Mouse (Mus musculus): Measurements from ENCODE around the gene Sectm1a.
"Not testable (repeated sequence)": the region's sequence is repeated elsewhere in the genome, so short reads cannot be mapped to it uniquely, and the experiment has no call there.

Gene Sectm1a

DNA sequence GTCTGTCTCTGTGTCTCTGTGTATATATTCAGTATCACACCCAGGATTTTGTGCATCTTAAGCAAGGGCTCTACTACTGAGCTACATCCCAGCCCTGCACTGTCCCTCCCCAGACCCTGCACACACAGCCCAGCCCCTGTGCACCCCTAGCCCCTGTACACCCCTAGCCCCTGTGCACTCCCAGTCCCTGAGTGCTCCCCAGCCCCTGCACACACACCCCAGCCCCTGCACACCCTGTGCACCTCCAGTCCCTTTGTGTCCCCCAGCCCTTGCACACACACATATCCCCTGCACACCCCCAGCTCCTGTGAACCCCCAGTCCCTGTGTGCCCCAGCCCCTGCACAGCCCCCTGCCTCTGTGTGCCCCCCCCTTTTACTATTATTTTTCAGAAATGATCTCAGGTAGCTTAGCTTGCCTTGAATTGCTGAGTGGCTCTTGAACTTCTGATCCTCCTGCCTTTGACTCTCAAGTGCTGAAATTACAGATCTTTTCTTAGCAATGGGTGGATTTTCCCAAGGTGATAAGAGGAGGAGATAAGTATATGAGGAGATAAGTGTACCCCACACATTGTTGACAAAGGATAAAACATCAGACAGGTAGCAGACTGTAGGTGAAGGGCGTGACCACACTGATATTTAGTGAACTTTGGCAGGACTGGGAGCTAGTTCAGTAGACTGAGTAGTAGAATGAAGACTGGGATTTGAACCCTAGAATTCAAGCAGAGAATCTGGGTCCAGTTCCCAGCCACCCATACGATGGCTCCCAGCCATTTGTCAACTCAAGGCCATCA lies 8.9 kb upstream of the Sectm1a start:
- no peak for DNase-seq (ENCODE audit: low spot score)

DNA sequence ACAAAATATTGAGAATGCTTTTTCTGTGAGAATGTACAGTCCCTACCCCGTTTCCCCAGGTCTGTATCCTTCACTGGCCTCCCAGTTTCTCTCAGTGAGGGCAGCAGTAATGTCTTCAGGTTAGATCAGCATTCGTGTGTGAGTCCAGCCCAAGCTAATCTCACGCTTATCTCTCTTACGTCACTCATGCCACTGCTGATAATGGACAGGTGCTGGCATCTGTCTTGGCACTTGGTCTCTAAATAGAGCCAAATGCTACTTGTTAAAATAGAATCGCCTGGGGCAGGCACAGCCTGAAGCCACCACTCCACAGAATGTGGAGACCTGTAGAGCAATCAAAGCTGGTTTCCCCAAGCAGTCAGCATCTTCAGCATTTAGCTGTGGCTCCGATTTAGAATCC lies 8.0 kb upstream of the Sectm1a start:
- DNase-seq (ENCODE audit: low spot score), result no peak

DNA sequence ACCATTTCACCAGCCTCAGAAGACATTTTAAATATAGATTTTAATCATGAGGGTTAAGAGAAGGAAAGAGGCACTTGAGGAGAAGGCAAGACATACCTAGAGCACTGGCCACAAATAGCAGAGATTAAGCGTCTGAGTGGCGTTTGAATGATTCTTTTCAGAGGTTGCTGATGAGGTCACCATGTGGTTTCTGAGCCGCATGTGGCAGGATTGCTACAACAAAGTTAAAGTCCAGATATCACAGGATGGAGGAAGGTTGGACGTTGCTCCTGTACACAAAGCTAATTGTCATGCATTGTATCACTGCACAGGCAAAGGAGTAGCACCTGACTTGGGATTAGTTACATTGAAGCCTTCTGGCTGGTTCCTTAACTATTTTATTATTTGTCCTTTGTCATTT lies 5.3 kb upstream of the Sectm1a start:
- no peak for DNase-seq (ENCODE audit: low spot score)

DNA sequence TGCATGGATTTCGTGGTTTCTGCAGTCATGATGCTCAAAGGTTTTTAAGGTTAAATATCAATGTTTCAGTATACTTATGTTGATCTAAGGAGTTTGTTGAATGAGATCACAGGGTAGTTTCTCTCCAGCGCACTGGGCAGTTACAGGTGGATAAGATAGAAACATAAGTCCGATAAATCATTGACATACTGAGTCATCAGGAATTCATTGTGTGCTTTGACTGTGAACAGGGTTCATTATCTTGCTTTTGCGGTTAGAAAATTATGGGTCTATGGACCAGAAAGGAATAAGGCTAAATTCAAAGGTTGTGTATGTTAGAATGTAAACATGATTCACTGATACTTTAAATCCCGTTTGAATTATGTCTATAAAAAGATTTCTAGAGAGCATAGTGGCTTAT lies 4.2 kb upstream of the Sectm1a start:
- no peak for DNase-seq (ENCODE audit: low spot score)

DNA sequence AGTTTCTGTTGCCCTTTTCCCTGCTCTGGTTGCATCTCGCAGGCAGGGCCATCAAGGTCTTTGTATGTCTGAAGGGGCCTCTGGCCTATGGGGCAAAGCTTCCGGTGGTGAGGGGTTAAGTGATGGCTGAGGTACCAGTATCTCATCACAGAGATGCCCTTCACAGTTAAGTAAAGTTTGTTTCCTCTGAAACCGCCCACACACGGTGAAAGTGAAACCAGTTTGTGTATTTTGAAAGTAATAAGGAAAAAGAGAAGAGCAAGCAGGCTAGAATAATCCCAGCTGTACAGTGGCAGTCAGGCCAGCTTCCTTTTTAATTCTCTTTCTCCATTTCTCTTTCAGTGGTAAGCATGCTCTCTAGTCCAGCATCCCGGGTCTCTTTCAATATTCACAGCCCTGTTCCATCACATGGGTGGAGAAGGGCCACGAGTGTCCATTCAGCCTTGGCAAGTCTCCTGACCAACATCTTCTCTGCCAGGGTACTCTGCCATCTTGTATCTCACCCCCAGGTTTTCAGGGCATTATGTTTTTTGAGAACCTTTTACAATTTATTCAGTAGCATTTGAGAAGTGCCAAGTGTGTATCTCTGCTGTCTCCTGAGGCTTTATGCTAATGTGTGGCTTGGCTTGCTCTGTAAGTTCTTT lies 2.0 kb upstream of the Sectm1a start:
- peak; percentile 68 for DNase-seq (ENCODE audit: low spot score)

DNA sequence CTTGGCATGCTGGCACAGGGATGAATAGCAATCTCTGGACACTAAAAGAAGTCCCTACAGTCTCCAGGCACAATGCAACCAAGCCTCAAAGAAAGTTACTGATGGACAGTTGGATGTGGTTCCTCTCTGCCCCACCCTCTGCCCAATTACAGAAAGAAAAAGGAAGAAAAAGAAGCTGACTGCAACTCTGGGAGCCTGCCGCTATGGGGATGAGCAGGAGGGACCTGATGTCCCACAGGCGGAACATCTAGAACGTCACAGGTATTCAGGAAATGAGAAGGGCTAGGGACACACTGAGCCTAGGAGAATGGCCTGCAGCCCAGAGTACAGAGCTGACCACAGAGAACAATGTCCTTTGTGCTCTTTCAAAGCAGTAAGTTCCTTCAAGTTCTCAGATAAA lies 1.2 kb upstream of the Sectm1a start:
- DNase-seq (ENCODE audit: low spot score), result no peak

DNA sequence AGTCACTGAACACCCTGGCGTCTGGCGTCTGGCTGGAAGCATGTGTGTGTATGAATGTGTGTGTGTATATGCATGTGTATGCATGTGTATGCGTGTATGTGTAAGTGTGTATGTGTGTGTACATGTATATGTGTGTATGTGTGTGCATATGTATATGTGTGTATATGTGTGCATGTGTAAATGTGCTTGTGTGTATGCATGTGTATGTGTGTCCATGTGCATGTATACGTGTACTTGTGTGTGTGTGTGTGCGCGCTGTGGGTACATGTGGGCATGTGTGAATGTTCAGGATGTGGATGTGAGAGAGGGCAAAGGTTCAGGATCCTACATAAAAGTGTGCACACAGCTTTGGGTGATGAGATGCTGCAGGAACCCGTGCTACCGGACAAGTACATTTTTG lies 690 bp downstream of the Sectm1a start:
- DNase-seq (ENCODE audit: low spot score), result no peak

DNA sequence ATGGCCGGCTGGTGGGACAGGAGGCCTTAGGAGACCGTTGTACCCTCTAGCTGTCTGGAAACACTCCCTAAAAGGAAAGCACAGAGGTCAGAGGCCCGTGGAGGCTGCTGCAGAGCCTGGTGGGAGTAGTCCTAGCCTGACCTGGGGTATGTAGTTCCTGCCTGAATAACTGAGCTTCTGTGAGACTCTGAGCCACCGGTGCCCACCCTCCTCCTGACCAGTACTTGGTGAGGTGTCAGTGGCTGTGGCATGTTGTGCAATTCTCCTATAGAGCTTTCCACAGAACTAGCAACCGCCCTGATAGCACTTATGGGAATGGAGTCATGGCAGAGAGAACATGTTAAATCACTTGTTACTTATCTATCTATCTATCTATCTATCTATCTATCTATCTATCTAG lies 5.4 kb downstream of the Sectm1a start:
- no peak for DNase-seq (ENCODE audit: low spot score)

DNA sequence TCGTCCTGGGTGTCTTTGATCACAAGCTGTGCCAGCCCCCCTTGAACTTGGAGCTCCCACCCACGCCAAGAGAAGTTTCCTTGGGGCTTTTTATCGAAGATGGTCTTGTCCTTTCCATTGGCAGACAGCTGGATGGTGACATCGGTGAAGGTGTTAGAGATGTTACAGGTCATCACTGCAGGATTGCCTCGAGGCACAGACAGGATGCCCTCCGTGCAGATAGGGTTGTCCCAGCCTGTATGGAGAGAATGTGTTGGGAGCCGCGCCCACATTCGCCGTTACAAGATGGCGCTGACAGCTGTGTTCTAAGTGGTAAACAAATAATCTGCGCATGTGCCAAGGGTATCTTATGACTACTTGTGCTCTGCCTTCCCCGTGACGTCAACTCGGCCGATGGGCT lies 11.4 kb downstream of the Sectm1a start:
- DNase-seq (ENCODE audit: low spot score), result not testable (repeated sequence)

DNA sequence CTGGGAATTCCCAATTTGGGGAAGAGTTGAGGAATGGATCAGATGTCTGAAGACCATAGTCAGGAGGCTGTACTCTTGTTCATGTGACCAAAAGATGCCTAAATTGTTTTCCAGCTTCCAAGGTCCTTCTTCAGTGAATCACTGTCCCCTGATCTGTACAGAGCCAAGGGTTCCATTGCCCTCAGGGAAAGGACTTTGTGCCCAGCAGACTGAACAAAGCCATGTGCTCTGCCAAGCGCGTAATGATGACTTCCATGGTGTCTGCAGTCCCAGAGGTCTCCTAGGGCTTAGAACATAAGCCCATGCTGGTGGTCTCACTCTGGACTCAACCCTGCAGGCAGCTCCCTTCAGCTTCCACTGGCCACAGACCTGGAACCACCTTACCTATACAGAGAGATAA lies 13.1 kb downstream of the Sectm1a start:
- DNase-seq (ENCODE audit: low spot score), result no peak

DNA sequence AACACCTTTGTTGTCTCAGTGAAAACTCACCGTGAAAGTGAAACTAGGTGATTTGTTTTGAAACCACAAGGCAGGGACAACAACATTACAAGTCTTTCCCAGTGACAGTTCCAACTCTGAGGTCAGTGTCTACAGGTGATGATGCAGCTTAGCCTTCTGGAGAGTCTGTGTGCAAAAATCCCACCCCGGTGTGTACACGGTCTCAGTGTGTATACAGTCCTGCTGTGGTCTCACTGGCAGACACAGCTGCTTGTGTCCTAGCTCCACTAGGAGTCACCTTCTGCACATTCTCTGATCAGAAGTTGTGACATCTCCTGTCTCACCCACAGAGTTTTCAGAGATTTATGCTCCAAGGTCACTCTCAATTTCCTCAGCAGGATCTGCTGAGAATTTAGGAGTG lies 16.8 kb downstream of the Sectm1a start:
- DNase-seq (ENCODE audit: low spot score), result peak; percentile 31

DNA sequence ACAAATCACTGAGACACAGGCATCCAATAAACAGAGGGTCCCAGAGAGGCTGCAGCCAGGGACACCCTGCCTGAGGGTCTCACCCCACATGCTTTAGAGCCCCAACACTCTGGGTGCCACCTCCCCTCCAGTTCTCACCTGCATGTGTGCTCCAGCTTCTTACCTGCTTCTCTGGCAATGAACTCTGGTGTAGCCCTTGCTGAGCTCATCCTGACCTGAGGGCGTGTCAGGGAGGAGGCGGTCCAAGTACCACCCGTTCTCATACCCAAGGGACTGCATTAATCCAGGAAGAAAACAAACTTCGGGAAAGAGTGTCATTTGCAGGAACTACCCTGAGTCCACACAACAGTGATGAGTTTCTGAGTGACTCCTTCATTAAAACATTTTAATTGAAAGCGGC lies 17.6 kb downstream of the Sectm1a start, which contains the start of gene Sectm1b:
Gene Sectm1b, minus strand, starts transcription at position 191 of the 400 bp plus-strand sequence.
- DNase-seq (ENCODE audit: low spot score), result no peak

DNA sequence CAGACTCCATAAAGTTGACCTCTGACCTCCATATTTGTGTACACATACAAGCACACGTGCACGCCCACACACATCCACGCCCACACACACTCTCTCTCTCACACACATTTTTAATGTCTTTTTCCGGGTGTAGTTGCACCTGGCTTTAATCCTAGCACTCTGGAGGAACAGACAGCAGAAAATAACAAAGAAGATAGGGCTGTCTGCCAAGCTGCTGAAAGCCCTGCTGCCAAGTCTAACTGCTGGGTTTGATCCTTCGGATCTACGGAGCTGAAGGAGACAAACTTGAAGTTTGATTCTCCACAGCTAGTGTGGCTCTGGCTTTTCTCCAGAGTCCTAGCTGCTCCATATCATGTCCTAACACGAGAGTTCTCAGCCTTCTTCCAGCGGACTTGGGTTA lies 19.4 kb downstream of the Sectm1a start:
- DNase-seq (ENCODE audit: low spot score), result no peak

DNA sequence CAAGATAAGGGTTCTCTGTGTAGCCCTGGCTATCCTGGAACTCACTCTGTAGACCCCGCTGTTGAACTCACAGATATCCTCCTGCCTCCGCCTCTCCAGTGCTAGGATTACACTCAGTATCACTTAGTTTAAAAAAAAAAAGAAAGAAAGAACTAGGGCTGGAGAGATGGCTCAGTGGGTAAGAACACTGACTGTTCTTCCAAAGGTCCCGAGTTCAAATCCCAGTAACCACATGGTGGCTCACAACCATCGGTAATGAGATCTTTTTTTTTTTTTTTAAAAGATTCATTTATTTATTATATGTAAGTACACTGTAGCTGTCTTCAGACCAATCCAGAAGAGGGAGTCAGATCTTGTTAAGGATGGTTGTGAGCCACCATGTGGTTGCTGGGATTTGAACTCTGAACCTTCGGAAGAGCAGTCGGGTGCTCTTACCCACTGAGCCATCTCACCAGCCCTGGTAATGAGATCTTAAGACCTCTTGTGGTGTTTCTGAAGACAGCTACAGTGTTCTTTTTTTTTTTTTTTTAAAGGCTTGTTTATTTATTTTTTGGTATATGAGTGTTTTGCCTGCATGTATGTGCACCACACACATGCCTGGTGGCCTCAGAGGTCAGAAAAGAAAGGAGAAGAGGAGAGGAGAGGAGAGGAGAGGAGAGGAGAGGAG lies 20.5 kb downstream of the Sectm1a start:
- DNase-seq (ENCODE audit: low spot score), result not testable (repeated sequence)

DNA sequence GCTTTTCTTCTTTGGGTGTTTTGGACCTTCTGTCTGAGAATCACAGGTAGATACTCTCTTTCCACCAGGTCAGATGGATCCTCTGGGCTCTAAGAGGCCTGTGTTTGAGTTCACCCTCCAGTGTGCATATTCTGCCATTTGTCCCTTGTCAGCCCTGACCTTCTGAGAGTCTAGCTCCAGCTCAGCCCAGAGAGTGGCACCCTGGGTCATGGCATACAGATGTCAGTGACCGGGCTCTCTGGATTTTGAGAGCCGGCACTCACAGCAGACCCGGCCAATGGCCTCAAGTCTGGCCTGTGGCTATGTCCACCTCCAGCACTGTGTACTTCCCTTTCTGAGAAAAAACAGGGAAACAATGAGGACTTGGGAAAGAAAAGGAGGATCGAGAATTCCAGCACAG lies 21.5 kb downstream of the Sectm1a start:
- no peak for DNase-seq (ENCODE audit: low spot score)

DNA sequence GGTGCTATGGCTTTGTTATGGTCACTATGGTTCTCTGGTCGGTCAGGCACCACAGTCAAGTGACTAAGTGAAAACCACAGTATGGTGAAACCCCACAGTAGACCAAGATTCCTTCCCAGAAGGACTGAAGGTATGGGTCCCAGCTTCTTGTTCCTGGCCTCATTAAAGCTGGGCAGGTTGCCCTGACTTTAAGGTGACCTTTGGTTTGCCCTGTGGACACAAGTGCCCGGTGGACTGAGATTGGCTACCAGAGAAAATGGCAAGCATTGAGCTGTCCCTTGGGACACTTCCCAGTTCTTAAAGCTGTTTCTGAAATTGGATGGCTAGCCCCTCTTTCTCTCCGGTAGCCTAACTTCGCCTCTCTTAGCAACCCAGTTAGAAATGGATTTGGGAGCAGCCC lies 22.1 kb downstream of the Sectm1a start:
- no peak for DNase-seq (ENCODE audit: low spot score)

DNA sequence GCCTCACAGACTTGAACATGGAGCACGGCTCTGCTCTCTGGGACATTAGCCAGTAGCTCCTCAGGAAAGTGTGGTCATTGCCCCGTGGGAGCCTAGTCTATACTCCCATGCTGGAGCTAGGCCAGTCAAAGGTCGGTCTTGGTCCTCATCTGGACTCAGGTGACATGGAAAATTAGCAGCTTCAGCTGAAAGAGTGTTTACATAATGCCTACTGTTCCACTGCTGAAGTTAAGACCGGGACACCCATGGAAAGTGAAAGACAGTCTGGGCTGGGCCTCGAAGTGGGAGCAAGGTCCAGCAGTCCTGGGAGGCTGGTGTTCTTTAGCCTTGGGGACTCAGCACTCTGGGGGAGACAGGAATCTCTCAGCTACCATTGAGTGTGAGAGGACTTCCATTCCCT lies 22.9 kb downstream of the Sectm1a start:
- no peak for DNase-seq (ENCODE audit: low spot score)

DNA sequence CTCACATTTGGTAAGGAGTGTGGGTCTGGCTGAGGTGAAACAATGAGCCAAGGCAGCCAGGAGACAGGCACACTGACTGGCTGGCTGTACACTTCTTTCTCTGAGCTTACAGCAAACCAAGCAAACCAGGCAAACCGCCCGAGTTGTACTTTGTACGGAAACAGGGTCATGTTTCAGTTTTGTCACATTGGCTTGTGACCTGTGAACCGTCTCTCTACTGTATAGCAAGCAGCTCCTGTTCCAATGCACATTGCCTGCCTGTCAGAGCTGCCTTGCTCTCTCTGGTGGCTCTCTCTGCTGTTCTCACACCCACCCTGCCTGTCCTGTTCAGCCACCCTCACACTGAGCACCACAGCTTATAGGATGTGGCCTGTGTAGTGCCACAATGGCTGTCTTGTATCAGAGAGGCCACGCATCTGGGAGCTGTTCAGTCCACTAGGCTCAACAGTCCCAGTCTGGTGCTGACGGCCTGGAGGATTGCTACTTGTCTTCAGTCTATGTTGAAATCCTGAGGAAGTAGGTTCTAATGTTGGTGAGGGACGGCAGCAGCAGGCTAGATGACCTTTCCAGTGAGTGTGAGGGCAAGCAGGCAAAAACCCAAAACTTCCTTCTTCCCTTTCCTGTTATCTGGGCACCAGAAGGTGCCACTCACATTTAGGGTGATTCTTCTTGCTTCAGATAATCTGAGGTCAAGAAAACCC lies 24.3 kb downstream of the Sectm1a start:
- no peak for DNase-seq (ENCODE audit: low spot score)

DNA sequence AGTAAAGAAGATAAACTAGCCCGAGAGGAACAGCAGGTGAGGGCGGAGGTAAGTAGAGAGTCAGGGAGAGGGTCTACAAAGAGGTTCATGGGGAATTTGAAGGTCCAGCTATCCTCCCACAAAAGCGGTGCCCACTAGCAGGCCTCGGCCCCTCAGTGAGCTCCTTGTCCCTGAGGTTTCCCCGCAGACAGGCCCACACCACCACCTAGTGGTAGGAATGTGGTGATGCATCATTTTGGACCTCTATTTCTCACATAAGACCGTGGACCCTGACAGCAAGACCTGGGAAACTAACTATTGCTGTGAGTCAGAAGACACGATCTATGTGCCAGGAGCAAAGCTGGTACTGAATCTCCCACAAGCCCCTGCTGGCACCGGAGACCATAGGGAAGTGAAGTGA lies 27.5 kb downstream of the Sectm1a start:
- DNase-seq (ENCODE audit: low spot score), result peak; percentile 67

DNA sequence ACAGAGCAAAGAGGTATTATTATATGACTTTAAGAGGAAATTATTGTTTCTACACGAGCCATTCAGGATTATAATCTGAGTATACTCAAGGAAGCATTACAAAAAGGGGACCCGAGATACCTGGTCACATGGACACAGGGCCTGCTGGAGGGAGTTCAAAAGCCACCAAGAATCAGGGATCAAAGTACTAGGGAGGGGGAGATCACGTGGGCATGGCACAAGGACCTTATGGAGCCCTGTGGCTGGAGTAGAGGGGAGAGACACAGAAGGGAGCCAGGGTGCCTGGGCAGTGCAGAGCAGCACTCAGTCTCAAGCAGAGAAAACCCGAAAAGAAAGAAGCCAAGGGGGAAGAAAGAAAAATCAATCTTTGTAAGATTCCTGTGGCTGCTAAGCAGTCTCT lies 28.6 kb downstream of the Sectm1a start:
- DNase-seq (ENCODE audit: low spot score), result no peak

DNA sequence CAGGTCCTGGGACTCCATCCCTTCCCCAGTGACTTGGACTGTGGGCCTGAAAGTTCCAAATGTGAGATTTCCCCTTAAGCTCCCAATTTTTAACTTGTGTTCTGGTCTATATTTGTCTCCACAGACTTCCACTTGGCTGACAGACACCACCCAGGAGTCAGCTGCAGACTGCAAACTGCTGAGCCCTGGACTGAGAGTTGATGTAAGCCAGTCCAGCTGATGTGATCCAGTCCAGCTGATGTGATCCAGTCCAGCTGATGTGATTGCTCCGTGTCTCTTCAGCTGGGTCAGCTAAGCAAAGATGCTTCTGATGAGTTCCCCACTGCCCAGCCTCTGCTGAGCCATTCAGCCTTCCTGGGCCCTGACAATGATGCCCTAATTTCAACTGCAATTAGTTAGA lies 29.2 kb downstream of the Sectm1a start:
- no peak for DNase-seq (ENCODE audit: low spot score)

DNA sequence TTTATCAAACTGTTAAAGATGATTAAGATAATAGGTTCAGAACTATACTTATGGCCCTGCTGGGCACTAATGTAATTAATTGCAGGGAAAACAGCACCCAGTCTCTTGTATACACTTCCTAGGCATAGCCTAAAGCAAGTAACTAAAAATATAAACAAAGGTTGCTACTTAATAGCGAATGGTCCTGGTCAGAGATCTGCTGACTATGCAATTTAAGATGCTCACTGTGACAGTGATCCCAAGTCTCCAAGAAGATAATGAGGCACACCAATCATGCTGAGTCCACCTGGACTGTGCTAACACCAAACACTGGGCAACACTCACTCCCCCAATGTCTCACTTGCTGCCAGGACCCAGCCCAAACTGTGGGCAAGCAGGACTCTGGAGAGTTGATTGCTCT lies 31.2 kb downstream of the Sectm1a start:
- no peak for DNase-seq (ENCODE audit: low spot score)
